Mouse (Mus musculus) thymus, adult 2 months (tissue): Measurements from ENCODE around the gene Pip4k2c. TPM values are rescaled to one million over a fixed set of nuclear protein-coding genes. Genes with fewer than 3 reads are reported as not detected.

Experiments
- DNase-seq: peaks from one replicate; pipeline ENCODE4 v3.0.0; 2021
- H3K27ac ChIP-seq: fragments of 200-500 bp; 2 replicates; pipeline ENCODE4 v1.5.1; 2012; ENCODE audit warnings: low read length, control low read depth; ENCODE audit not compliant: control insufficient read depth, insufficient read depth
- H3K27me3 ChIP-seq: fragments of 200-500 bp; 2 replicates; pipeline ENCODE4 v1.6.1; 2012; ENCODE audit warnings: mild to moderate bottlenecking, low read length, moderate library complexity, mixed read lengths; ENCODE audit not compliant: control insufficient read depth, insufficient read depth
- H3K36me3 ChIP-seq: fragments of 200-500 bp; 2 replicates; pipeline ENCODE4 v1.6.1; 2012; ENCODE audit warnings: mild to moderate bottlenecking, low read length, moderate library complexity; ENCODE audit not compliant: control insufficient read depth, insufficient read depth
- H3K4me1 ChIP-seq: fragments of 200-500 bp; replicated peaks from 2 replicates; pipeline ENCODE4 v1.6.1; 2012; ENCODE audit warnings: low read length; ENCODE audit not compliant: control insufficient read depth, insufficient read depth
- H3K4me3 ChIP-seq: fragments of 200-500 bp; 2 replicates; pipeline ENCODE4 v1.5.1; 2012; ENCODE audit warnings: mild to moderate bottlenecking, low read length, control low read depth, moderate library complexity; ENCODE audit not compliant: control insufficient read depth, insufficient read depth
- CTCF ChIP-seq: fragments of 200-500 bp; IDR thresholded peaks from 2 replicates; pipeline ENCODE4 v1.5.1; 2012; ENCODE audit warnings: mild to moderate bottlenecking, control low read depth, low read length, moderate library complexity, borderline replicate concordance; ENCODE audit not compliant: control insufficient read depth, poor library complexity, insufficient read depth; ENCODE audit errors: extremely low read depth
- POLR2A ChIP-seq: fragments of 200-500 bp; IDR thresholded peaks from 2 replicates; pipeline ENCODE4 v1.6.1; 2012; ENCODE audit warnings: mild to moderate bottlenecking, low read length, control low read depth, moderate library complexity; ENCODE audit not compliant: control insufficient read depth, poor library complexity, insufficient read depth; ENCODE audit errors: extremely low read depth
- WGBS: fragments of 180-500 bp; shearing (Covaris S2); methylation state at CpG from one replicate; pipeline ENCODE4 v1.1.7; 2018; 5-methylcytosine and 5-hydroxymethylcytosine counted together
- polyA plus RNA-seq: library from polyadenylated mRNA; depleted of rRNA; stranded (reverse); fragments of >200 nt; gene quantifications from 2 replicates; pipeline ENCODE4 v1.2.3, GENCODE M21; 2012

Gene Pip4k2c
- polyA plus RNA-seq, 1 experiment = 36.1 TPM

- WGBS = 91% methylated on average over 14 of the region's 14 CpGs
- no peak for DNase-seq
- TF ChIP-seq POLR2A = no peak
- no peak for TF ChIP-seq CTCF
- peaks cover 20% of the 10 kb centered on the region for H3K27me3 ChIP-seq
- no peaks in the 10 kb centered on the region for H3K36me3 ChIP-seq
- H3K4me3 ChIP-seq = no peak overlapping the region
- H3K4me1 ChIP-seq = peaks cover 26% of the 10 kb centered on the region
- H3K27ac ChIP-seq = no peak overlapping the region
These were observed 20.8 kb downstream of the Pip4k2c start for GRCm38 (mm10) chr10:127190398-127191190.

DNA sequence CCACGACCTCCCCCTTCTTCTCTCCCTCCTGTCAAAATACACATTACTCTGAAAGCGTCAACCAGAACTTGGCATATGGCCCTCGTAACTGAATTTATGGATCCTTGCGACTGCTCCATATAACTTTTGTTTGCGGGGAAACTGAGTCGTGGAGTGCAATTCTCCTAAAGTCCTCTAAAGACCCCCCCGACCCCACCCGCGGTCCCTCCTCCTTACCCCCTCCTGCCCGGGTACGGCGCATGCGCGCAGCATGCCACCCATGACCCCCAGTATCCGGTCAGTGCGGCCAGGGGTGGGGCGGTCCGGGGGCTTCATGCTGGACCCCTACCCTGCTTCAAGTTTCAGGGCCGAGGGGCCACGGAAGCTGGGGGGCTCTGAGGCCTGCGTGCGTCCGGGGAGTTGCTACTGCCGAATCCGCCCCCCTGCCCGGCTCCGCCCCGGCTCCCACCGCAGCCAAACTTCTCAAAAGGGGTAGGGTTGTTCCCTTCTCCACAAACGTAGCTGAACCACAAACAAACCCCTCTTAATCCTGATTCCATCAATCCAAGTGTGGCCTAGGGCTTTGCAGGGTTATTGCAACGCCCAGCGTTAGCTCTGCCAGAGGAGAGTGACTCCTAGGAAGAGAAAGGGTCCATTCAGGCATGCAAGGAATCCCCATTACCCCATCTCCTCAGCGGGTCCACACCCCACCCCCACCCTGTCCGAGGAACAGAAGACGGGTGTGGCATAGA lies 21.6 kb downstream of the Pip4k2c start, which contains the start of gene Arhgef25:
TSS of gene Arhgef25 (minus strand) at position 433 of the 731 bp plus-strand sequence.
- peaks cover 21% of the 10 kb centered on the region for H3K4me1 ChIP-seq
- TF ChIP-seq CTCF (no peak), POLR2A (no peak)
- H3K36me3 ChIP-seq = no peaks in the 10 kb centered on the region
- no peak within 1 kb of the TSS for H3K27ac ChIP-seq
- H3K27me3 ChIP-seq = peaks cover 20% of the 10 kb centered on the region
- 18% methylated on average over 35 of the region's 35 CpGs for WGBS
- no peak within 1 kb of the TSS for H3K4me3 ChIP-seq
- DNase-seq = no peak

DNA sequence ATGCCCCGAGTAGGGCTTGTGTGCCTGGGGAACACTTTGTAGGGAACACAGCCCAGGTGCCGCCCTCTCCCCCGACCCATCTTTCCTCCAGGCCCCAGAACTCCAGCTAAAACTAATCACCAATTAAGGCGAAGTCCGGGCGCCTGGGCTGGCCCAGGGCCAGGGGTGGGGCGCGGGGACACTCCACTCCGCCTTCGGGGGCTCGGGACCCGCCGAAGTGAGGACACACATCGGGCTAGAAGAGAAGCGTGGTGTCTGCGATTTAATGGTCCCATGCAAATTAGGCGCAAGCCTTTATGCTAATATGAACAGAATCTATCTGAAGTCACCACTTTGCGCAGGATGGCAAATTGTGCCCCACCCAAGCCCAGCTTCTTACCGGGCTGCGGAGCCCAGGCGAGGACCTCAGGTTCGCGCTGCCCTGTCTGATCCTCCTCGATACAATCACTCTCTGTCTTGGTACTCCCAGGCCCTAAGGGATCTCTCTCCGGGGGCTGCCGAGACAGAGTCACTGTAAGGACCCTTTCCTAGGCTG lies 22.2 kb downstream of the Pip4k2c start:
- WGBS = 3% methylated on average over 26 of the region's 26 CpGs
- peaks cover 15% of the 10 kb centered on the region for H3K4me1 ChIP-seq
- no peak for DNase-seq
- no peak overlapping the region for H3K4me3 ChIP-seq
- no peak for TF ChIP-seq POLR2A
- no peak for TF ChIP-seq CTCF
- no peaks in the 10 kb centered on the region for H3K36me3 ChIP-seq
- H3K27me3 ChIP-seq = peaks cover 20% of the 10 kb centered on the region
- no peak overlapping the region for H3K27ac ChIP-seq

DNA sequence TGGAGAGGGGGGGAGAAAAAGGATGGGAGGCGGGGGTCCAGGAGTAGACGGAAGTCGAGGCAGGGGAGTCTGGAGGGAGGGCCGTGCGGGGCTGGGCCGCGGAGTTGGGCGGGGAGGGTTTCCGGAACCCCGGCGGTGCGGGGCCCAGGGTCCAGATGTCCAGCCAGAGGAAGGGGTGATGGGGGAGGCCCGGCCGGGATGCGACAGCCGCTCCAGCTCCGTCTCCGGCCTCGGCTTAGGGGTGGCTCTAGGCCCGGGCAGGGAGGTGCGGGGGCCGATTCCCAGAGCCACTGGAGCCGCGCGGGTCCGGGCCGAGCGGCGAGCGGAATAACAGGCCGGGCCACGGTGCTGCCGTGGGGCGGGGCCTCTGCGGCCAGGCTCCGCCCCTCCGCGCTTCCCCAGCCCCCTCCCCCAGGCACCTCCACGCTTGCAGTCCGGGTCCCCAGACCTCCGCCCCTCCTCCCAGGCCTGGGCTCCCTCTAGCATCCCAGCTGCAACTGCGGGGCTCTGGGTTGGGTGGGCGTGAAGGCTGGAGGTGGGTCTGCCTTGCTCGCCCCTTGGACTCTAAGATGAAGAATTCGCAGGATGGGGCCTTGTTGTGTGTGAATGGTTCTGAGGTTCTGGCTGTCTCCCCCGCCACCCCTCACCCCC lies 22.8 kb downstream of the Pip4k2c start:
- no peak overlapping the region; the same call in none of the 2 replicates for H3K4me3 ChIP-seq
- DNase-seq = no peak
- TF ChIP-seq CTCF = no peak
- TF ChIP-seq POLR2A = no peak
- WGBS = 3% methylated on average over 46 of the region's 46 CpGs
- peaks cover 20% of the 10 kb centered on the region for H3K27me3 ChIP-seq
- H3K27ac ChIP-seq = no peak overlapping the region
- H3K4me1 ChIP-seq = peaks cover 14% of the 10 kb centered on the region; the same call in 1 of the 2 replicates
- H3K36me3 ChIP-seq = no peaks in the 10 kb centered on the region

DNA sequence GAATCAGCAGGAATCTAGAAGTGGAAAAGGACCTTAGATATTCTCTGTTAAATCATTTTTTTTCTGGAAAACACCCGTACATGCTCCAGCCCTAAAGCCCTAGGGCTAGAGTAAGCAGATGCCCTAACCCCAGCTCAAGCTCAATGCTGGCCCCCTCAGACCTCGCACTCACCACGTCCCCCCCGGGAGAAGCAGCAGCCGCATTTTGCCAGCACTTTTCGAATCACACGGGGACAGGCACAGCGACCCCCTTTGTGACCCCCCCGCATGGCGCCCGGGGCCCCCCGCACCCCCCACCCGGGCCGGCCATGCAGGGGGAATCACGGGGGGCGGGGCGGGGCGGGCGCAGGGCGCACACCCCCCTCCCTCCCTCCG lies 23.3 kb downstream of the Pip4k2c start:
- 5% methylated on average over 18 of the region's 21 CpGs for WGBS
- no peak overlapping the region for H3K27ac ChIP-seq
- H3K36me3 ChIP-seq = no peaks in the 10 kb centered on the region
- no peak for TF ChIP-seq POLR2A
- TF ChIP-seq CTCF = no peak
- H3K4me1 ChIP-seq = peaks cover 14% of the 10 kb centered on the region; the same call in 1 of the 2 replicates
- H3K4me3 ChIP-seq = no peak overlapping the region; the same call in 1 of the 2 replicates
- no peak for DNase-seq
- peaks cover 20% of the 10 kb centered on the region for H3K27me3 ChIP-seq

DNA sequence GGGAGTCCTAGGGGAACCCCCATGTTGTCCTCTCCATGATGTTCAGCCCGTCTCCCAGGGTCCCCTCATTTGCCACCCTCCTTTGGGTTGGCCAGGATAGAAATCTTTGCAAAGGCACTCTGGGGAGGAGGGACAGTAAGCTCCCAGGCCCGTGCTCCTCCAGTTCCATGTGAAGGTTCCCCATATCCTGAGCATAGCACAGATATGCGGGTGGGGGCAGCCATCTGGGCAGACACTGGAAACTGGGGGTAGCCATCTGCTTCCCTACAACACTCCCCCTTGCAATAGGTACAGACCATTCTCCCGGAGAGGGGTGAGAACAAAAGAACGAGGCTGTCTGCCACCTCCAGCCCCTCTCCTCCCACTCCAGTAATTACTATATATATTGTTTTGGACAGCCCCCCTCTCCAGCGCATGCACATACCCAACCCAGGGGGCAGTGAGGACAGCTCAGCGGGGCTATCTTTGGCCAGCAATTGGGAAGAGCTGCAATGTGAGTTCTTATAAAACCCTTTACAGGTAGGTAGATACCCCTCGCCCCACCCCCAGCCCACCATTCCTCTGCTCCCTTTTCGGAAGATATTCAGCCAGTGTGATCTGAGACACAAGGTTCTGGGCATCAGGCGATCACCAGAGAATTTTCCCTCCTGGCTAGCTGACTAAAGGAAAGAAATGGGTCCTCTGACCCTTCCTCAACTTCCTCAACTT lies 23.9 kb downstream of the Pip4k2c start:
- 90% methylated on average over 10 of the region's 10 CpGs for WGBS
- Histone ChIP-seq H3K4me3 (no peak overlapping the region), H3K36me3 (no peaks in the 10 kb centered on the region), H3K27ac (no peak overlapping the region), H3K27me3 (peaks cover 20% of the 10 kb centered on the region), H3K4me1 (peaks cover 14% of the 10 kb centered on the region; the same call in 1 of the 2 replicates)
- DNase-seq = no peak
- TF ChIP-seq CTCF (no peak), POLR2A (no peak)
